Mouse (Mus musculus) brain, embryonic 14.5 days (tissue): ENCODE measurements around the gene Ptprt. TPM values are rescaled to one million over a fixed set of nuclear protein-coding genes. Genes with fewer than 3 reads are reported as not detected.
A peak's percentile ranks its signal among the peaks of the same experiment; 100 is the strongest.

ENCODE experiments used
- DNase-seq: peaks from one replicate; pipeline ENCODE4 v3.0.0-alpha.2; 2011; ENCODE audit warnings: low read depth
- CTCF ChIP-seq: fragments of 200-500 bp; IDR thresholded peaks from 2 replicates; pipeline ENCODE4 v1.5.1; 2012; ENCODE audit warnings: inconsistent platforms, mild to moderate bottlenecking, moderate library complexity, borderline replicate concordance; ENCODE audit not compliant: insufficient read depth, insufficient read length; ENCODE audit errors: extremely low read depth
- POLR2A ChIP-seq: fragments of 200-500 bp; IDR thresholded peaks from 2 replicates; pipeline ENCODE4 v1.6.1; 2012; ENCODE audit warnings: mild to moderate bottlenecking, inconsistent platforms, borderline replicate concordance; ENCODE audit not compliant: poor library complexity, insufficient read depth, insufficient read length, severe bottlenecking; ENCODE audit errors: extremely low read depth
- polyA plus RNA-seq: library from polyadenylated mRNA; depleted of rRNA; stranded (reverse); fragments of >200 nt; gene quantifications from 2 replicates; pipeline ENCODE4 v1.2.3, GENCODE M21; 2012

The Ptprt gene
- polyA plus RNA-seq, 1 experiment = 14.8 TPM

DNA sequence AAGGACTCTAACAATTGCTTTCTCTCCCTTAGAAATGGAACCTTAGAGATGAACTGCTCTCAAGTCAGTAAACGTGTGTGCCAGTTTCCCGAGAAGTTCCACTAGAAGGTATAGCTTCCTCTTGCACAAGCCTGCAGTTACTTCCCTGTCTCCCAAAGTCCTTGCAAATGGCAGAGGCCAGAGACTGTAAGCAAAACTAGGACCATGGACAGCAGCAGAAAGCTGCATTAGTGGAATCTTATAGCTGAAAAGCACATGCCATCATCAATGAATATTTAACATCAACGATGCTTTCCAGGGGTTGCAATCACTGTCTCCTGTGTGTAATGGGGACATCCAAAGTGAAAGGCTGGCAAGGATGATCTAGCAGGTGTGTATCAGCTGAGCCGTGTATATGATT, 629.3 kb downstream of the Ptprt start:
- no peak for TF ChIP-seq CTCF
- peak; percentile 17 for DNase-seq

DNA sequence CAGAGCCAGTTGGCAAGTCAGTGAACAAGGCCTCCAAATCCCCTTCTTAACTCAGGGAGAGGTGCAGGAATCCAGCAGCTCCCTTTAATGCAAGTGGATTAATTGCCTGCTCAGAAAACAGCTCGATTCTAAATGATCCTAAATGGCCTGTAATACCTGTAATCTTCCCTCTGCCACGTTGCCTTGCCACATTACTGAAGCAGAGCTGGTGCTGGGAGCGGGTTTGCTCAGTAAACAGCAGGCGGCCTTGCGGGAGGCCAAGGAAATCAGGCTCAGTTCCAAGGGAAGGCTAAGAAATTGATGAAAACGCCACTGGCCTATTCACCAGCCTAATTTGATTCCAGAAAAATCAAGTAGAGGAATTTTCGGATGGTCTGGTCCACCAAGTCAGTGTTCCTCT, 659.9 kb downstream of the Ptprt start:
- peak; percentile 66 for DNase-seq
- TF ChIP-seq CTCF (no peak), POLR2A (no peak)

- TF ChIP-seq POLR2A (no peak), CTCF (no peak)
- peak; percentile 49 for DNase-seq
Observed at GRCm38 (mm10) chr2:161982311-161982710, 678.6 kb downstream of the Ptprt start.

- DNase-seq = peak; percentile 82
- no peak for TF ChIP-seq CTCF
Observed at GRCm38 (mm10) chr2:161961179-161962163, 699.5 kb downstream of the Ptprt start.

GRCm38 (mm10) chr2:161945424-161945823, 715.5 kb downstream of the Ptprt start:
- DNase-seq = no peak
- TF ChIP-seq CTCF (no peak), POLR2A (no peak)

DNA sequence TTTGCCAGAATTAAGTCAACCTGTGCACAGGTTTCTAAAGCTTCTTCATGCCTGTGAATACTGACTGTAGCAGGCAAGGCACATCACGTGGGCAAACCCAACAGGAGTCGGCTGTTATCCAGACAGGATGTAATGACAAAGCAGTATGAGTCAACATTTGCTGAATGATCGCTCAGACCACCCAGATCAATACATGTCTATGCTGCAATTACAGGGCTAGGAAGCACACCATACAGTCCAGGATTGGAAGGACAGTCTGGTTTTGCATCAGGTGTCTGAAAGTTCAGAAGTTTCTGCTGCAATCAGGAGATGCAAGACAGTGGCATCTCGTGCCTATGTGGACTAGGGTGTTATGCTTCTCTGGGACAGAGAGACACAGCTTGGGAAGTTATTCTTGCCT, 716.3 kb downstream of the Ptprt start:
- DNase-seq = no peak
- TF ChIP-seq POLR2A = no peak
- TF ChIP-seq CTCF = no peak

DNA sequence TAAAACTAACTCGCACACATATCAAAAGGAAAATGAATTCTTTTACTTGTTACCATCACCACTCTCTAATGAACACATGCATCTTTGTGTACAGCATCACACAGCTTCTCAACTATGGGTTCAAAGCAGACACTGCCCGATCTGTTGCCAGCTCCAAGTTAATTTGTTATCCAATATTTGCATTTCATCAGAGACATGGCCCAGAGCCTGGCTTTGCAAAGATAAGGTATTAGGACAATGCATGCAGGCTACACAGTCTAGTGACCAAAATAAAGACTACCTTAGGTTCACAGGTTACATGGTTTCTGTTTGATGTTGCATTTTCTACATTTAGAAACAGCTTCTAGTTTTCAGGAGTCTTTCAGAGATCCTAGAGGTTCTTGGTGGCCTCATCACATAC, 719.0 kb downstream of the Ptprt start:
- no peak for TF ChIP-seq POLR2A
- TF ChIP-seq CTCF = no peak

DNA sequence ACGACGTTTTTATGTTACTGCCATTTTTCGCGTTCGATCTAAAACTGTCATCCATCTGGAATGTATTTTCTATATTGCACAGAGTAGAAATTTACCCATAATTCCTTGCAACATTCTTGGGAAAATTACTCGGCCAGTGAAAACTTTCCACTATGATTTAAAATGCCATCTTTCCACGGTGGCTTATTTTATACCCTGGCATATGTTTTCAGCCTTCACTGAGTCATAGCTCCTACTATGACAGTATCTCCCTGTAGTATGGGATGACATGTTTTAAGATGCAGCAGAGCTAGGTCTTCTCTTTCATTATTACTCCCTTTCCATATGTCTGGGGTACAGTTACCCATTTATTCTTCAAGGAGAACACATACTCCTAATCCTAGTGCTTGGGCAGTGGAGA, 753.7 kb downstream of the Ptprt start:
- DNase-seq = no peak
- TF ChIP-seq CTCF = no peak
- TF ChIP-seq POLR2A = no peak

More for the DNA sequence above, 719.0 kb downstream of the Ptprt start:
- DNase-seq = no peak

GRCm38 (mm10) chr2:161902196-161902595, 758.8 kb downstream of the Ptprt start:
- no peak for DNase-seq
- TF ChIP-seq CTCF (no peak), POLR2A (no peak)

- TF ChIP-seq CTCF (no peak), POLR2A (no peak)
Observed at GRCm38 (mm10) chr2:161884446-161884845, 776.5 kb downstream of the Ptprt start.

DNA sequence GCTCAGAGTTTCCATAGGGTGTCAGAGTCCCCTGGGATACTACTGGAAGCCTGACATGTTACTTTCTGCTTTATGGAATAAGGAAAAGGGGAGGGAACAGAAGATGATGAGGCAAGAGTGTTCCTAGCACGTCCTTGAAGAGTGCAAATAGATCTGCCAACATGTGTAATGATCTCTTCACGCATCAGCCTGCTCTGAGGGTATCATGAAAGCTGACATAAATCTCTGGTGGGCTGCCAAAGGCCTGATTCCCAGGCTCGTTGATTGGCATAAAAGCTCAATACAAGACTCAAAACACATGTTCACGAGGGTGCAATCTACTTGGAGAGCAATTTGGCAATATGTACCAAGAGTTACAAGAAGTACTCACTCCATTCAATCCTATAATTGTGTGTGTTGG, 778.4 kb downstream of the Ptprt start:
- peak; percentile 85 for DNase-seq
- TF ChIP-seq CTCF (no peak), POLR2A (no peak)

More at GRCm38 (mm10) chr2:161884446-161884845, 776.5 kb downstream of the Ptprt start:
- no peak for DNase-seq

DNA sequence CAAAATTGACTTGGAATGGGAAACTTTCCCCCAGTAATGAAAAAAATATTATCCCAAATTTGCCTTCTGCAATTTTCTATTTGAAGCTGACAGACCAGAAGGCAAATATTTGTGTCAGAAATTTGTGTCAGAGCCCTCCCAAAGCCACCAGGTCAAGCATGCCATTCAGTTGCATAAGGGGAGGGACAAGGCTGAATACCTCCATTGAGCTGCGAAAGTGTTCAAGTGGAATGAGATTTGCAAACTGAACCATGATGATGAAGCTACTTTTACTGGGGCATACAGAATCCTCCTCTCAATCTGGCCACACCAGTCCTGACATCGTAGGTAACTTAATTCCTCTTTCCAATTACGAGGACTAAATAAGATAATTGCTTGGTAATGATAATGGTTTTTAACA, 780.0 kb downstream of the Ptprt start:
- no peak for TF ChIP-seq CTCF
- DNase-seq = no peak
